Mouse (Mus musculus): ENCODE results near the gene Hspa1a.

Gene Hspa1a

GRCm38 (mm10) chr17:34949553-34949969, 22.4 kb downstream of the Hspa1a start:
- ChIA-PET POLR2A (interaction anchor here (0.5 to 9.1 kb wide), 117 partner anchors 7 to 994 kb away, joined by 3 to 216 read pairs (median 6); partner anchors contain the start of genes Neu1 (in 4 of the 4), Hspa1b (in 3 of the 4), Lsm2 (in 3 of the 4) and Agpat1 (in 2 of the 4)), CTCF (interaction anchor here in 3 of 4 experiments (0.6 to 1.7 kb wide), 9 partner anchors 15 to 327 kb away, joined by 3 to 14 read pairs (median 4); no protein-coding TSS in a partner anchor)

- POLR2A ChIA-PET: interaction anchor here (0.5 to 9.1 kb wide), 89 partner anchors 7 to 926 kb away, joined by 3 to 216 read pairs (median 7); partner anchors contain the start of genes Neu1 (in 4 of the 4), Lsm2 (in 3 of the 4), Agpat1 (in 2 of the 4) and Ddx39b (in 2 of the 4)
- CTCF ChIA-PET: interaction anchor here (0.6 to 1.7 kb wide), 13 partner anchors 14 to 917 kb away, joined by 3 to 14 read pairs (median 4); no protein-coding TSS in a partner anchor
These were observed 23.0 kb downstream of the Hspa1a start for GRCm38 (mm10) chr17:34948721-34949552.

- ChIA-PET POLR2A (interaction anchor here in 3 of 4 experiments (0.8 to 9.1 kb wide), 12 partner anchors 13 to 303 kb away, joined by 3 to 158 read pairs (median 38); partner anchors contain the start of genes Neu1 (in 2 of the 3), C2 (in 1 of the 3), D17H6S53E (in 1 of the 3) and Ehmt2 (in 1 of the 3)), CTCF (no interaction called here)
These were observed 24.4 kb downstream of the Hspa1a start for GRCm38 (mm10) chr17:34947606-34948005.

- CTCF ChIA-PET: interaction anchor here in 3 of 4 experiments (0.6 to 1.3 kb wide), 5 partner anchors 35 to 826 kb away, joined by 3 to 4 read pairs (median 3); partner anchors contain the start of gene Lsm2 (in 1 of the 3)
- POLR2A ChIA-PET: interaction anchor here (0.5 to 9.1 kb wide), 13 partner anchors 12 to 116 kb away, joined by 3 to 158 read pairs (median 4); partner anchors contain the start of genes Neu1 (in 2 of the 4), C2 (in 1 of the 4), Ehmt2 (in 1 of the 4) and Zbtb12 (in 1 of the 4)
These were observed 25.3 kb downstream of the Hspa1a start for GRCm38 (mm10) chr17:34946486-34947140.

GRCm38 (mm10) chr17:34944362-34944761, 27.6 kb downstream of the Hspa1a start:
- ChIA-PET CTCF (interaction anchor here in 3 of 4 experiments (0.7 to 1.3 kb wide), 3 partner anchors 10 to 155 kb away, joined by 3 to 4 read pairs (median 4); no protein-coding TSS in a partner anchor), POLR2A (interaction anchor here in 3 of 4 experiments (0.8 to 9.1 kb wide), 4 partner anchors 11 to 13 kb away, joined by 3 to 158 read pairs (median 4); partner anchors contain the start of gene Neu1 (in 2 of the 3))

GRCm38 (mm10) chr17:34943128-34943815, 28.7 kb downstream of the Hspa1a start:
- CTCF ChIA-PET: interaction anchor here in 3 of 4 experiments (0.5 to 0.8 kb wide), 6 partner anchors 19 to 555 kb away, joined by 3 to 5 read pairs (median 3); no protein-coding TSS in a partner anchor
- POLR2A ChIA-PET: interaction anchor here (0.5 to 3.2 kb wide), 13 partner anchors 7 to 41 kb away, joined by 3 to 26 read pairs (median 5); no protein-coding TSS in a partner anchor

- ChIA-PET POLR2A (interaction anchor here (0.7 to 3.2 kb wide), 16 partner anchors 8 to 62 kb away, joined by 3 to 26 read pairs (median 6); partner anchors contain the start of genes Neu1 (in 2 of the 4), Lsm2 (in 1 of the 4) and Zbtb12 (in 1 of the 4)), CTCF (interaction anchor here in 3 of 4 experiments (0.7 to 0.9 kb wide), 4 partner anchors 10 to 118 kb away, joined by 3 to 4 read pairs (median 3); no protein-coding TSS in a partner anchor)
These were observed 30.5 kb downstream of the Hspa1a start for GRCm38 (mm10) chr17:34941344-34942041.

GRCm38 (mm10) chr17:34937960-34938505, 33.9 kb downstream of the Hspa1a start:
- POLR2A ChIA-PET: interaction anchor here in 3 of 4 experiments (0.9 to 3.0 kb wide), 5 partner anchors 12 to 21 kb away, joined by 3 to 19 read pairs (median 5); no protein-coding TSS in a partner anchor
- CTCF ChIA-PET: interaction anchor here in 1 of 4 experiments (0.5 kb wide), 1 partner anchor 150 kb away, joined by 4 read pairs; no protein-coding TSS in a partner anchor

- ChIA-PET CTCF (interaction anchor here in 2 of 4 experiments (0.8 to 2.8 kb wide), 6 partner anchors 10 to 74 kb away, joined by 3 to 11 read pairs (median 4); no protein-coding TSS in a partner anchor), POLR2A (interaction anchor here (0.6 to 6.6 kb wide), 15 partner anchors 10 to 176 kb away, joined by 3 to 158 read pairs (median 4); partner anchors contain the start of gene Lsm2 (in 1 of the 4))
These were observed 37.1 kb downstream of the Hspa1a start for GRCm38 (mm10) chr17:34934830-34935229.

GRCm38 (mm10) chr17:34934031-34934430, 37.9 kb downstream of the Hspa1a start:
- ChIA-PET POLR2A (interaction anchor here (0.6 to 6.6 kb wide), 18 partner anchors 10 to 177 kb away, joined by 3 to 158 read pairs (median 4); partner anchors contain the start of gene Ddah2 (in 1 of the 4)), CTCF (interaction anchor here in 2 of 4 experiments (0.7 to 2.8 kb wide), 9 partner anchors 10 to 78 kb away, joined by 3 to 11 read pairs (median 3); no protein-coding TSS in a partner anchor)

GRCm38 (mm10) chr17:34932287-34932686, 39.7 kb downstream of the Hspa1a start:
- ChIA-PET POLR2A (interaction anchor here (0.7 to 6.6 kb wide), 15 partner anchors 14 to 68 kb away, joined by 3 to 158 read pairs (median 5); partner anchors contain the start of genes Lsm2 (in 1 of the 4) and Vars (in 1 of the 4)), CTCF (interaction anchor here in 2 of 4 experiments (1.1 to 3.1 kb wide), 8 partner anchors 9 to 21 kb away, joined by 3 to 9 read pairs (median 6); no protein-coding TSS in a partner anchor)

- CTCF ChIA-PET: interaction anchor here in 2 of 4 experiments (0.6 to 3.1 kb wide), 13 partner anchors 9 to 44 kb away, joined by 3 to 9 read pairs (median 4); partner anchors contain the start of genes C2 (in 1 of the 2) and Ehmt2 (in 1 of the 2)
- POLR2A ChIA-PET: interaction anchor here (0.7 to 6.6 kb wide), 37 partner anchors 10 to 813 kb away, joined by 3 to 158 read pairs (median 4); partner anchors contain the start of genes H2-DMa (in 2 of the 4), C2 (in 1 of the 4), Ehmt2 (in 1 of the 4) and Lsm2 (in 1 of the 4)
These were observed 40.2 kb downstream of the Hspa1a start for GRCm38 (mm10) chr17:34931735-34932098.

GRCm38 (mm10) chr17:34931061-34931734, 40.8 kb downstream of the Hspa1a start, which contains the start of gene Neu1:
Gene Neu1, plus strand, starts transcription at chr17:34931253.
- ChIA-PET CTCF (interaction anchor here (0.6 to 3.1 kb wide), 27 partner anchors 8 to 749 kb away, joined by 3 to 11 read pairs (median 4); partner anchors contain the start of genes C2 (in 1 of the 4), Ehmt2 (in 1 of the 4) and Zbtb12 (in 1 of the 4)), POLR2A (interaction anchor here (0.6 to 6.6 kb wide), 59 partner anchors 9 to 876 kb away, joined by 3 to 158 read pairs (median 4); partner anchors contain the start of genes H2-DMa (in 2 of the 4), Vars (in 2 of the 4), C2 (in 1 of the 4) and Cfb (in 1 of the 4))

GRCm38 (mm10) chr17:34928841-34929240, 43.1 kb downstream of the Hspa1a start:
- ChIA-PET POLR2A (interaction anchor here (0.6 to 3.2 kb wide), 18 partner anchors 9 to 538 kb away, joined by 3 to 78 read pairs (median 4); no protein-coding TSS in a partner anchor), CTCF (interaction anchor here in 2 of 4 experiments (0.6 to 1.6 kb wide), 6 partner anchors 10 to 840 kb away, joined by 3 to 14 read pairs (median 4); partner anchors contain the start of gene Lsm2 (in 1 of the 2))

Measured in embryonic stem cell, embryonic (primary cell).